Mouse (Mus musculus): ENCODE measurements around the gene Pcif1. TPM values are rescaled to one million over a fixed set of nuclear protein-coding genes. Genes with fewer than 3 reads are reported as not detected.

Gene Pcif1
- total RNA-seq, 2 experiments from 2014 or later = 23.8 to 26.9 TPM

DNA sequence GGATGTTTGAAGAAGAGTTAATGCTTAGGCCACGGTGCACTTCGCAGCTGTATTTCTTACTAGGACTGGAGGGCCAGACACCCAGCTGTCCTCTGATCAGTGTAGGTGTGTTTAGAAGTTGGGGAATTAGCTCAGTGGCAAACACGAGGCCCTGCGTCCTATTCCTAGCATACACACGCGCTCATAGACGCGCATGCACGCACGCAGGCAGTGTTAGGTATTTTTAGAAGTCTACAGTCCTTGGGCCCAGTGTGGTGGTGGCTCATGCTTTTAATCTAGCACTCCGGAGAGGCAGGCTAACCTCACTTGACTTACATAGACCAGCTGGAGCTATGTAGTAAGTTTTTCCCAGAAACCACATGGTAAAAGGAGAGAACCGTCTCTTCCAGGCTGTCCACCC is 33.0 kb downstream of the Pcif1 start:
- DNase-seq = no peak
- intact Hi-C loops (cut with DNase I) = no loop called here

DNA sequence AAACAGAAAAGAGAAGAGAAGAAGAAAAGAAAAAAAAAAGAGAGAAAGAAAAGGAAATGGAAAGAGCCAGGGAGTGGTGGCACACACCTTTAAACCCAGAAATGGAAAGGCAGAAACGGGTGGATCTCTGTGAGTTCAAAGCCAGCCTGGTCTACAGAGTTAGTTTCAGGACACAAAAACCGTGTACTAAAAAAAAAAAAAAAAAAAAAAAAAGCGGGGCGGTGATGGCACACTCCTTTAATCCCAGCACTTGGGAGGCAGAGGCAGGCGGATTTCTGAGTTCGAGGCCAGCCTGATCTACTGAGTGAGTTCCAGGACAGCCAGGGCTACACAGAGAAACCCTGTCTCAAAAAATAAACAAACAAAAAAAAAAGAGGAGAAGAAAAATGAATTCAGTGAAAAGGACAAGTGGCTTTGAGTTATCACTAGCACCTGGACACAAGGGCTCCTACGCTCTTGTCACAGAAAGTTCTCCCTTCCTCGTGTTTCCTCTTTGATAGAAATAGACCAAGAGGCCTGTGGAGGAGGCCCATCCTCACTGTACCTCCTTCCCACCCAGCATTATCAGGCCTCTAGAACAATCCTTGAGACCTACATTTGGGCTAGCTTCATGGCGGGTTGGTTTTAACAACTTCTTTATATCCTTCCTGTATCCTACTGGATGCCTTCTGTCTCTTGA is 33.8 kb downstream of the Pcif1 start:
- DNase-seq = no peak
- intact Hi-C loops (cut with DNase I) = no loop called here

DNA sequence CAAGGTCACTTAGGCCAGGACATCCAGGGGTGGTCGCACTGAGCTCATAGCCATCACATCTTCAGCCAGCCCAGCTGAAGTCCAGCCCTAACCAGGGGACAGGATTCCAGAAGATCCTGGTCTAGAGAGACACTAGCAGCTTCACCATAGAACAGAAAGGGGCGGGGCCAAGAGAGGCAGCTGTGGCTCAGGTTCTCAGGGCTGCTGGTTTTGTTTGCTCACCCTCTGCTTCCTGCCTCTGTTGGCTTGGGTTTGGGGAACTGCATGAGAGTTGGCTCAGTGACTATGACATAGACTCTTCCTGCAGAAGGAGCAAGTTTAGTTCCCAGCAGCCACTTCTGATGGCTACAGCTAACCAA is 34.3 kb downstream of the Pcif1 start:
- intact Hi-C loops (cut with DNase I) = no loop called here
- DNase-seq = no peak

DNA sequence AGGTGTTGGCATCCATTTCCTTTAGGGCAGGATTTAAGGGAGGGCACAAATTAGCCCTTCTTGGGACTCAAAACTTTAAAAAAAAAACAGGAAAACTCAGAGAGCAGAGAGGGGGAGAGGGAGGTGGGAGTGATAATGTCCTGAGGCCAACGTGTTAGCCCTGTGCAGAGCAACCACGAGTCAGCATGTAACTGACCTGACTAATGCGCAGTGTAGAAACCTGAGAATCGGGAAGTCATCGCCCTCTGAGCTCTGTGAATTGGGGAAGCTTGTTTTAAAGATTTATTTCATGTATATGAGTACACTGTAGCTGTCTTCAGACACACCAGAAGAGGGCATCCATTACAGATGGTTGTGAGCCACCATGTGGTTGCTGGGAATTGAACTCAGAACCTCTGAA is 37.7 kb downstream of the Pcif1 start:
- no peak for DNase-seq
- intact Hi-C loops (cut with DNase I) = no loop called here

DNA sequence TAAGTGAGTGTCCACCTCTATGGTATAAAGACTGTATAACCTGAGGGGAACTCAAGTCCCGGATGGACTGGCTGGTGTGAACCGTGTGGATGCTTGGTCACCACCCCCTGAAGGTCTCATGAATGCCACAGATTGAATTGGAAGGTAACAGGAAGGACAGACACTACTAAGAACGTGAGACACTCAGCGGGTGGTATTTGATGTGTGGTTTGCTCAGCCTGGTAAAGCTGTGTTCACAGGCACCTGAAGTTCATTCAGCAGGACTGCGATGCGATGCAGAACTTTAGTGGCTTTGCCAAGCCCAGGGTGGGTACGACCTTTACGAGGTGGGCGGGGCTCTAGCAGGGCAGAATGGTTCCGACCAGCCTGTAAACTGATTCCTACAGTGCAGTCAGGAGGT is 38.3 kb downstream of the Pcif1 start:
- intact Hi-C loops (cut with DNase I) = no loop called here
- no peak for DNase-seq

DNA sequence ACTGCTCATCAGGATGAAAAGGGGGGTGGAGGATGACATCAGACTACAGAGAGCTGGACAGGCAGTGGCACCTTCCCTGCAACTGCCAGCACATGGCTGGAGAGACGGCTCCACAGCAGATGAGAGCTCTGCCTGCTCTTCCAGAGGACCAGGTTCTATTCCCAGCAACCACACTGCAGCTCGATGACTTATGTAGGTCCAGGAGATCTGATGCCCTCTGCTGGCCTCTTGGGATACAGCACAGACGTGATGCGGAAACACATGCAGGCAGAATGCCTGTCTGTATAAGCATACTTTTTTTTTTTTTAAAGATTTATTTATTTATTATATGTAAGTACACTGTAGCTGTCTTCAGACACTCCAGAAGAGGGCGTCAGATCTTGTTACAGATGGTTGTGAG is 39.2 kb downstream of the Pcif1 start:
- intact Hi-C loops (cut with DNase I) = no loop called here
- DNase-seq = no peak

DNA sequence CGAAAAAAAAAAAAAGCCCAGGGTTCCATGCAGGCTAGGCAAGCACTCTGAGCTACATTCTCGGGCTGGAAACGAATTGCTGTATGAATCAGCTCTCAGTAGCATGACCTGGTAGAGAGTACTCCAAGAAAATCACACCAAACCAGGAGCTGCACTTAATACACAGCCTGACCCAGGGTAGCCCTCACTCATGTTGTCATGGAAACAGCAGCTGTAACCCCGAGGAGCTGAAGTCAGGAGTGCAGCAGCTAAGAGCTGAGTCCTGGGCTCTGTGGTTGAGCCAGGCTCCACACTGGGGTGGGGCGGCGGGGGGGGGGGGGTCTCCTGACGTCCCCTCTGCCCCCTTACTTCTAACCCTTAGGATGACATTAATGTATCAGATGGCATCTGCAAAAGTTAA is 42.9 kb downstream of the Pcif1 start:
- no peak for DNase-seq
- intact Hi-C loops (cut with DNase I) = no loop called here

DNA sequence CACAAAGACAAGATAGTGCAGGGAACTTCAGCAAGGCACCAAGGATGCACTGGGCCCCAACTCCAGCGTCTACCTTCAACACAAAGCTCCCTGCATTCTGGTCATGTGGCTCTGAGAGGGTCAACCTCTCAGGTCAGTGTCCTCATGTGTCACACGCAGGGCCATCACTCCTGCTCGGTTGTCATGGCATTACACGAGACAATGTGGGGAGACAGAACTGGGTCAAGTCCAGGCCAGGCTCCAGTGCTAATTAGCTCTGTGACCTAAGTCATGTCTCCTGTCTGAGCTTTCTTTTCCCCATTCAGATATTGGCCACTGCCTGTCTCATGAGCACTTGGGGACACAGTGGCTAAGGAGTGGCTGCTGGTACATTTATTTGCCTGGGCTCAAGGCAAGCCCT is 44.2 kb downstream of the Pcif1 start:
- no peak for DNase-seq
- intact Hi-C loops (cut with DNase I) = no loop called here

DNA sequence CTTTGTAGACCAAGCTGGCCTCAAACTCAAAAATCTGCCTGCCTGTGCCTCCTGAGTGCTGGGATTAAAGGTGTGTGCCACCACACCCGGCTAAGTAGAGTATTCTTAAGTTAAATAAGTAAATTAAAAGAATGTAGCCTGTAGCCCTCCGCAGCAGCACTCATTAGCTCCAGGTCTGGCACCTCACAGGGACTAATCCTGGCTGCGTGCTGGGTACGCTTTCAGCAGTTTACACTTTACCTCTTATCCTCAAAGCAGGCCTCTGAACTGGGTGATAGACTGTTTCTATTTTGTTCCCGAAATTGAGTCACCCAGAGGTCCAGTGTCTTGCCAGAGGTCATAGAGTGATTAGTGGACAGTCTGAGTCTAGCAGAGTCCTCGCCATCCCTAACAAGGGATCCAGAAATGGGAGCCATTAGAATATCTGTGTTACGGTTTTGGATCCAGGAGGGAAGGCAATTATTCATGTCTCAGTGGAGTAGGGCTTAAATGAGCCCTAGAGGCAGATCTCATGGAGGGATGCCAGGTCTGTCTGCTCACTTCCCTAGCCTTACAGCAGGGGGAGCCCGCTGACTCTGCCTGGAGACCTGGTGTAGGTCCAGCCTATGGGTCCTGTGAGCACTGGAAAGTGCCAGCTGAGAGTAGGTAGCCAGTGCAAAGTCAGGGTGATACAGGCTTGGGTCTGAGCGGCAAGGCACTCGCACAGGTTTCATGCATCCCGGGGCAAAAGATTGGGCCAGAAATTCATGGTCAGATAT is 45.2 kb downstream of the Pcif1 start:
- intact Hi-C loops (cut with DNase I) = no loop called here
- DNase-seq = peak; percentile 79 to 87

DNA sequence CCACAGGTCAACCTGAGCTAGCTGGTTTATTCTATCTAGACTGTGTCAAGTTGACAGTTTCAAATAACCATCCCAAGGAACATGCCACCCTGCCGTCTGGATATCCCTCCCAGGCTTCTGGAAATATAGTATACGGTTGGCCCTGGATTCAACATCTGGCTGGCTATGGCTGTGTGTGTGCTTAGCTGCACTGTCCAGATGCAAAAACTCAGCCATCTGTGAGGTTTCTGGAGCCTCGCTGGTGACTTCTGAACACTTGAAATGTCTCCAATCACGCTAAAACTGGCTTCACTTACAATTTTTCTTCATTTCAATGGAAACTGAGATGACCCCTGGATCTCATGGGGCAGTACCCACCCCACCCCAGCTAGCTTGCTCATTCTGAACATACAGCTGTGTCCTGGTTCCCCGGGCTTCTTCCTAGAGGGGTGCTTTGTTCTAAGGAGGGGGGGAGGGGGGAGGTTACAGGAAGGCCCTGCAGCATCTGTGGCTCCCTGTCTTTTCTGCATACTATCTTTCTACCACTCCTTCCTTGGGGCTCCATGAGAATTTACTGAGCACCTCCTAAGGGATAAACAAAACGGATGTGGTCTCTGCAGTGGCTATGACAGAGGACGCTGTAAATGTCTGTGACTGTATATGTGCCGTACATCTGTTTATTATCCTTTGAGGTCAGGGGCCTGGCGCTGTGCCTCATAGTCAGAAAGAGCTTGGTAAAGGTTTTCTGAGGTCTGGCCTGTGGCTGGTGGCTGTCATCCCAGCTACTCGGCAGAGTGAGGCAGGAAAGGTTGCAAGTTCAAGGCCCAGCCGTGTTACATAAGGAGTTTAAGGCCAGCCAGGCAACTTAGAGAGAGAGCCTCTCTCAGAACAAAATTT is 51.8 kb downstream of the Pcif1 start:
- intact Hi-C loops (cut with DNase I) = no loop called here
- DNase-seq = no peak

DNA sequence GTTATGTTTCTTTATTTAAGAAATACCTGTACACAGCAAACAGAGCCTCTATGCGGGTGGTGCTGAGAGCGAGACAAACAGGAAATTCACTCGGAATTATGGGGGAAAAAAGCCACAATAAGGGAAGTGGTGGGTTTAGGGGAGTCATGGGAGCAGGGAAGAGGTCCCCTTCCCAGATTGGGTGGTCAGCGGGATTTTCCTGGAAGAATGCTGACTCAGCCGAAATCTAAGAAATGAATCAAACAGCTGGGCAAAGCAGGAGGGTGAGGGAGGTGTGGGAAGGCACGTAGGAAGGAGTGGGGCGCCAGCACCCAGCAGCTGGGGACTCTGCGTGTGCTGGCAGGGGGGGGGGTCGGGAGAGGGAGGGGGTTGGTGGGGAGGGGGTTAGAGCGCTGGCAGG is 54.4 kb downstream of the Pcif1 start:
- DNase-seq = no peak
- intact Hi-C loops (cut with DNase I) = no loop called here

DNA sequence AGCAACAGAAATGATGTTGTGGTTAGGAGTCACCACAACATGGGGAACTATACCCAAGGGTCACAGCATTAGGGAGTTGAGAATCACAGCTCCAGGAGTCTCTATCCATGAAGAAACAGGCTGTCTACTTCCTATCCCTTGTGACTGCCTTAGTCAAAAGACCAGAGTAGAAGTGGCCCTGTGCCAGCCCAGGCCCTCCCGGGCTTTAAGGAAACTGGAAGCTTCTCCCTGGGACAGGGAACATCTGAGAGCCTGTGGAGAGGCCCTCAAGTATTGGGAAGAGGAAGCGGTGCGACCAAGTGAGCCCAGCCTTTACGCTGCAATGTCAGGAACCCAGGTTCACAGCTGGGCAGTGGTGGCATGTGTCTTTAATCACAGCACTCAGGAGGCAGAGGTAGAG is 56.9 kb downstream of the Pcif1 start:
- intact Hi-C loops (cut with DNase I) = no loop called here
- DNase-seq = no peak

DNA sequence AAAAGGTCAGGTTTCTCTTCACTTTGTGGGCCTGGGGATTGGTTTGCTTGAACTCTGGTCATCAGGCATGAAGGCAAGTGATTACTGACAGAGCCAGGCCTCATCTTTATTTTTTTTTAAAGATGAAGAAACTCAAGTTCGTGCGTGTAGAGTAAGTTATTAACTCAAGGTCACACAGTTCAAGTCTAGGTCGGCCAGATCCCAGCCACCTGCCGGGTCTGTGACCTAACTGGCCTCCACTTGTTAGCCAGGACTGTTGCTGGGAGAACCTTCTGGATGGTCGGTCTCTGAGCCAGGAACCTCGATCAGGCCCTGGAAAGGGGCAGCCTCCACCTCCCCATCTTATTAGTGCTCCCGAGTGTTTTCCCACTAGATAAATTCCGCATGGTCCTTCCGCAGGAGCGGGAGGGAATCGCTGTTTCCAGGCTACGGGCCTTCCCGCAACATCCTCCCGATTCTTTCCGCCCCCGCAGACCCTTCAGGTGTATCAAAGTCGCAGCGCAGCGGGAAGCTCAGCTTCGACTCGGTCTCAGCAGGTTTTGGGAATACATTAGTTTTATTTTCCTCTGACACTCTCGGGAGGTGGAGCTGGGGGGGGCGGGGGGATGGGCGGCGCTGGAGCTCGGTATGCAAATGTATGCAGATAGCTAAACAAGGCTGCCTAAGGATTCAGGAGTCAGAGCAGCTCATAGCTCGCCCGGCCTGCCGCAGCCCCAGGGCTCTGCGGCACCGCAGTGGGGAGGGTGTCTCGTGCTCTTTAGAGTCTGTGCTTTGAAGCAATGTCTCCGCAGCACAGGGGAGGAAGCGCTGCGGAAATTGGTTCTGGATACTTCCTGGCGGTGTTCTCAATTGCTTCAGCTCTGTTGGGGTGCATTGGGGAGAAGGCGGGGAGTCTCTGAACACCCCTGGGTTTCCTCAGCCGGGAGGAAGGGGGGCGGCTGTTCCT is 59.3 kb downstream of the Pcif1 start:
- no peak for DNase-seq
- intact Hi-C loops (cut with DNase I) = no loop called here

DNA sequence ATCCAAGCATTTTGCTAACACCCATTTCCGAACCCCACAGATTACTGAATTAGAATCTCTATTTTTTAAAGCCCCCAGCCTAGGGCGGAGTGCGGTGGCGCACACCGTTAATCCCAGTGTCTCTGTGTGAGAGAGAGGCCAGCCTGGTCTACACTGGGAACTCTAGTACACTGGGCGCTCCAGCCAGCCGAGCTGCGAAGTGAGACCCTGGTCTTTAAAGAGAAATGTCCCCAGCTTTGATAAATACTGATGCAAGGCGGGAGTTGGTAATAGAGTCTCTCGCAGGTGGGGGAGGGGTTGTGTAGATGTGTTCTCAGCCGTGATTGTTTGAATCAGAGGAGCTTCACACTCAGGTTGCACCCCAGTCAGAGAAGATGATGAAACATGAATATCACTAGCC is 60.0 kb downstream of the Pcif1 start:
- no peak for DNase-seq
- intact Hi-C loops (cut with DNase I) = no loop called here

DNA sequence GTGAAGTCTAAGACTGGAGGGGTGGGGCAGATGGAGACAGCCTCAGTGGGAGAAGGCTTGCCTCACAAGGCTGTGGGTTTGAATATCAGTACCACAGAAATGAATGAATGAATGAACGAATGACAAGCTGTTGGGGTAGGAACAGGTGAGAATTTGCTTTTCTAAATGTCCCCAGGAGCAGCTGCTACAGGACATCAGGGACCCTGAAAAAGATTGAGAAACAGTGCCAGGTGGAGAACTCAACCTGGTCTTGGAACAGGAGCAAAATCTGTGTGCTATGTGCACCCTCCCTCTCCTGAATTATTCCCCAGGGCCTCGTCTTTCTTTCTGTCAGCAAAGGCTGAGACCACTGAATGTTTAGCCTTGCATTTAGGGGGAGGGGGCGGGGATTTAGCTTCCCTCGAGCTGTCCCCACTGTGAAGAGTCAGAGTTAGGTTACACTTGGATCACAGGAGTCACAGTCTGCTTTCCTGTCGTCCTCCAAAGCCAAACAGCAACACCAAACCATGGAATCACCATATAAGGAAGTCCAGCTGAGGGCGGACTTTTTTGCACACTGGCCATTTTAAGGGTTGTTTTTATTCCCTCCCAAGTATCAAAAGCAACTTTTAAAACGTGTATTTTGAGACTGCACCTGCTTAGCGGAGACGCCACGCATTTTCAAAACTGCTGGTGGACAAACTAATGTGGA is 61.2 kb downstream of the Pcif1 start, which contains the start of gene Mmp9:
Gene Mmp9, plus strand, starts transcription at position 641 of the 691 bp plus-strand sequence.
- intact Hi-C loops (cut with DNase I) = no loop called here
- DNase-seq = no peak

DNA sequence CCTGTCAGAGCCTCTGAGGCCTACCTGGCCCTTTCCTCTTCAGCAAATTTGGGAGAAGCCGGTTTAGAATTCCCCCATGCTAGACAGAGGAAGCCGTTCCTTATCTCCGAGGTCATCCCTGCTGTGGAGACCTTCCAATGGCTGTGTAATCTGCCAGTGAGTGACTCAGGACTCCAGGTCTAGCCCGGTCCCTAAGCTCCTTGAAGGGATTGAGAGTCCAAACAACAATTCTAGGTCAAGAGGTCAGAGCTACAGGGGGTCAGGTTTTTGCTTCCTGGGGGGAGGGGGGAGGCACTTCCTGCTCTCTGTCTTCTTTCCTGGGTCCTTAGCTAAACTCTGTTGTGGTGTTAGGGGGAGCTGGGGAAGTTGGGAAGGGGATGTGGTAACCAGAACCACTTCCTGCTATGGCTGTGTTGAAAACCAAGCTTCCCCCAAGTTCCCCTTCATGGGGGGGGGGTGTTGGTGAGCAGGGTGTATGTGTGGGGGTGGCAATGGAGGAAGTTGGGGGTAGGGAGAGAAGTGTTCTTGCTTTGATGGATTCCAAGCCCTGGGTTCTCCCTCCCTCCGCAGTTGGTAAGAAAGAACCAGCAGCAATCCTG is 63.7 kb downstream of the Pcif1 start:
- intact Hi-C loops (cut with DNase I) = no loop called here
- no peak for DNase-seq

Data from gastrocnemius, postnatal 36 days (tissue).